Mouse (Mus musculus) forelimb bud, embryonic 11.5 days (tissue): ENCODE results near the gene Slc29a1.

Experiments used
- DNase-seq: peaks from one replicate; pipeline ENCODE4 v3.0.0-alpha.2; 2012; ENCODE audit warnings: low read depth, low spot score

The Slc29a1 gene

DNA sequence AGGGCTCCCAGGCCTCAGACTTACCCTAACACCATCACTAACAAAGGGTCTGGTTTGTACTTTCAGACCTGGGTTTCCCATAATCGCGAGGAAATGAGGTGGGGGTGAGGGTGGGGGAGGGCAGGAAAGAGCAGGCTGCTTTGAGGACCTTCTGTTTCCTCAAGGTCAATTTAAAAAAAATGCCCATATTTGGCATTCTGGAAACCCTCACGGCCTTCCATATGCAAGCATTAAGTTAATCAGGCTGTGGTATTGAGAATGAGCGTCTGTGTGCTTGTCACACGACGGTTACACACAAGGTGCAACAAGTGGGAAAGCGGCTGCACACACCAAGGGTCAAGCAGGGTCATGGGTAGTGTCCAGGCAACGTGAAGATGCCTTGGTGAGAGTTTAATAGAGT, 12.6 kb upstream of the Slc29a1 start:
- DNase-seq: no peak

GRCm38 (mm10) chr17:45610144-45610866, 10.9 kb upstream of the Slc29a1 start:
- no peak for DNase-seq

DNA sequence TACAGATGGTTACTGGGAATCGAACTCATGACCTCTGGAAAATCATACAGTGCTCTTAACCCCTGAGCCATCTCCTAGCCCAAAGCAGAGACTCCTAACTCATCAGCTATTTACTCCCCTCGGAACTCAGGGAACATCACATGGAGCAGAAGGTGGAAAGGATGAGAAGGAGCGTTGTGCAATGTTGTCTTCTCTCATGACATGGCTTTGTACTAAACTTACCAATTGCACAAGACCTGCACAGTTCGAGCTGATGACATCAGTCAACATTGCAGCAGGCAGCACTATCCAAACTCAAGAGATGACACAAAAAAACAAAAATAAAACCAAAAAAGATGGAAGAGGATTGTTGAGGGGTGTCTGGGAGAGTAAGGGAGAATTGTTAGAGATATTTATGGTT, 9.0 kb upstream of the Slc29a1 start:
- no peak for DNase-seq

- DNase-seq: no peak
Observed at GRCm38 (mm10) chr17:45606992-45607879, 7.8 kb upstream of the Slc29a1 start.

- no peak for DNase-seq
Observed at GRCm38 (mm10) chr17:45602984-45603383, 3.6 kb upstream of the Slc29a1 start.

- DNase-seq: no peak
Observed at GRCm38 (mm10) chr17:45601877-45602304, 2.5 kb upstream of the Slc29a1 start, which contains the start of gene Mymx. TSS of gene Mymx (minus strand) at chr17:45602102.

- DNase-seq: no peak
Observed at GRCm38 (mm10) chr17:45601325-45601724, 1.9 kb upstream of the Slc29a1 start.

- no peak for DNase-seq
Observed at GRCm38 (mm10) chr17:45600267-45600666, 861 bp upstream of the Slc29a1 start.

DNA sequence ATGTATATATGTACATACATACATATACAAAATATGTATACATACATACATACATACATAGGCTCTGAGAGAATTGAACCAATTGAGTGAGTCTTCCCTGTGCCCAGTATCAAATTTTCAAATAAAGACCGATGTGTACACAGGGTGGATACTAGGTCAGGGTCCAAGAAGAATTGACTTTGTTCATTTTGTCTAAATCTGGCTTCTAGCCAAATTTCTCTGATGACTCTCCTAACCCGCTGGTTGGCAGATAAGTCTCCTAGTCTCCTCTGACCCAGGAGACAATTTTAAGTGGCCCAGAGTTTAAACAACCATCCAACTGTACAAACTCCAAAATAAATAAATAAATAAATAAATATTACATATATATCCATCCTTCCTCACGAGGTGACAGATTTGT, 515 bp downstream of the Slc29a1 start:
- no peak for DNase-seq

- DNase-seq: no peak
Observed at GRCm38 (mm10) chr17:45598376-45598775, 1.0 kb downstream of the Slc29a1 start.

DNA sequence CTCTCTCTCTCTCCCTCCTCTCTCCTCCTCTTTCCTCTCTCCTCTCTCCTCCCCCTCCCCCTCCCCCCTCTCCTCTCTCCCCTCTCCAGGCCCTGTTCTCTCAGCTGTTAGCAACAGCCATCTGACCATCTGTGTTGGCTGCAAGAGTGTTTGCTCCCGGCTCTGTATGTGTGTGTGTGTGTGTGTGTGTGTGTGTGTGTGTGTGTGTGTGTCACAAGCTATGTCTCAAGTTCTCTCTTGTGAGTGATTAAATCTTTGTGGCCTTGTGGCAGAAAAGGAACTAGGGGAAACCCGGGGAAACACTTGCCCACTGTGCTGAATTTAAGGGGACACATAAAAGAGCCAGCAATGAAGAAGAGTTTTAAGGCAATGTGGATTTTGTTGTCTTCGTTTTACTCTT, 1.6 kb downstream of the Slc29a1 start:
- DNase-seq: no peak

DNA sequence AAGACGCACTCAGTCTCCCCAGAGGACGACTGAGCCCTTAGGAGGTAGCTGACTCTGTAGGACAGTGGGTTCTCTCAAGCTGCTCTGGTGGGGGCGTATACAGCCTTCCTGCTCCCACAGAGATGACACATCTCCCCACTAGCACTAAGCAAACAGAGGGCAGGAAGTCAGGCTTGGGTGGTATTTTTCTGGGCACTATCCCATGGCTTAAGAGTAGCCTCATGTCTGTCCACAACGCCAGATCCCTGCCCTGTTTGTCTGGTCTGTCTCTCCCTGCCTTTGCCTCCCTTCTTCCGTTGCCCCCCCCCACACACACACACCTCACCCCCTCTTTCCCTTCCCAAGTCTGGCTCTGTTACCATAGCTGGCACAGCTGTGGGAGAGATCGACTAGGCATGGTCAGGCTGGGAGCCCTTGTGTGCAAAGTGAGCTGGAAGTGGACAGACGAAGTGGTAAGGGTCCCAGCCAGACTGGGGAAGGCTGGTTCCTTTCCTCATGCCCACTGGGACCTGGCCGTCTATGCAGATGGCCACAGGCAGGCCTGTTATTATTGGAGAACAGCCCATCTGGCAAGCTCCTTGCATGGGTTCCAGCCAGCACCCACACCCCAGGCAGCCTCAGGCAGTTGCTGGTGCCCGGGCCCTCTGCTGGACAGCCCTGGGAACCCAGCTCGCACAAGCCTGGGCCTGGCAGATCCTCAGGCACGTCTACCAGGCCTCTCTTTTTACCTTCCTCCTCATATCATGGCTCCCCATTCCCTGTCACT, 2.6 kb downstream of the Slc29a1 start:
- DNase-seq: no peak

DNA sequence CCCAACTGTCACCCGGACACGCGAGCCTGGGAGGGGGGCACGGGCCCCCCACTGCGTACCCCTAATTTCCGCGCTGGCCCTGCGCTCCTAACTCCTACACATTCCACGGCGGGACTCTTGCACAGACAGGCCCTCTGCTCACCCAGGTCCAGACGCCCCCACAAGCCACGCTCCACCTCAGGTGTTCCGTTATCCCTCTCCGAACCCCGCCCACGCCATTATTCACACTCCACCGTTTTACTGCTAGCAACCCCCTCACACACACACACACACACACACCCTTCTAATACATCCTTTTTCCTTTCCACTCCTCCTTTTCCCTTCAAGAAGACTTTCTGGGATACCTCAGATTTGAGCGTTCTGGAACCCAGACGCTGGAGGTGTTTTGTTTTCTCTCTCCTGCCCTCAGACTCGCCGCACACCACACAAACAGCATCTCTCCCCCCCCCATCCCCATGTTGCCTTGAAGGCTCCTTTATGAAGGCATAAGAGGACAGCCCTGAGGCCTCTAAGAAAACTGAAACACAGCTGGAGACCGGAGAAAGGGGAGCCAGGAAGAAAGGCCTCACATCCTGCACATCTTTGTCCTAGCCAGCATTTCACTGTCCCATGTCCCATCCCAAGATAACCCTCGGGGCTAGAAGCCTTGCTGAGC, 3.5 kb downstream of the Slc29a1 start:
- no peak for DNase-seq

DNA sequence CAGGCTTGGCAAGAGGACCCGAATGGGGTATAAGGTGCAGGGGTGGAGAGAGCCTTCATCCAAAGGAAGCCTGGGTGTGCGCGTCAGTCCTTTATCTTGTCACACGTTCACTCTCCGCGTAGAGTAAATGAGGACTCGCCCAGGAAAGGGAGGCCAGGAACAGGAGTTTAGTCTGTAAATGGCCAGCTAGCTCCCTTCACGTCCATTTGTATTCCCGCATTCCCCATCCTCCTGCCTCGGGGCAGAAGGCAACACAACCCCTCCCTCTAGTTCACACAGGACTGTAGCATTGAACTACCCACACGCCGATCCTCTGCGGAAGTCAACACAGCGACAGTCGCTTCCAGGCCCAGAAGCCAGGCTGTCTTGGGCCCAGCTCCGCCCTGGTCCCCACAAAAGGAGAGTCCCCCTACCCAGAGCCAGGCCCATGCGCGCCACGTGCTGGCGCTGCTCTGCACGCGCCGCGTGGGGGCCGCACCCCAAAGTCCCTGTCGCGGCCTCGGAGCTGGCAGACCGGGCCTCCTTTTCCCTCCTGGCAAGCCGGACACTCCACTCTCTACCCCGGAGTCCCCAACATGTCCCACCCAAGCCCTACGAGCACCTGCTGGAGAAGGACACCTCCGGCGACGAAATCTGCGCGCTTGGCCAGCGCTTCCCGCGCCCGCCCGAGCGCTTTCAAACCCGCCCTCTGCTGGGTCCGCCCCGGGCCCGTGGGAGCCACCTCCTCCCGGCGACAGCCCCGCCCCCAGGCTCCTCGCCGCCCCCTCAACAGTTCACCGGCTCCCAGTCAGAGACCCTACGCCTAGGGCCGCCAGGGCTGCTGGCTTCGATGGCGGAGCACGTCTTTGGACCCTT, 4.3 kb downstream of the Slc29a1 start:
- no peak for DNase-seq

GRCm38 (mm10) chr17:45594195-45594594, 5.2 kb downstream of the Slc29a1 start:
- no peak for DNase-seq

DNA sequence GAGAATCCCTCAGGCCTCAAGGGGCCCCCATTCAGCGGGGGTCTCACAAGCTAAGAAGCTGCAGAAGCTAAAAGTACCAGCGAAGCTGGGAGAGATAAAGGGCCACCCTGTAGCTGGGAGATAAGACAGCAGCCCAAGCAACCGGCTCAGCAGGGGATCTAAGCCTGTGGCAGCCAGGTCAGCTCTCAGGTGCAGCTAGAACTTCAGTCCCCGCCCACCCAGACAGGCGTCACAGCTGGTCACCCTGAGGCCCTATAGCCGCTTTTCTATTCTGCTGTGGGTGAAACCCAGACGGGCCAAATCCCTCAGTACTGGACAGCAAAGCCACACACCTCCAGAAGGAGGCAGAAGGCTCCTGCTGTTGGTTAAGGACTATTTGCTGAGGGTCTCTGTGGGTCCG, 5.9 kb downstream of the Slc29a1 start:
- no peak for DNase-seq

DNA sequence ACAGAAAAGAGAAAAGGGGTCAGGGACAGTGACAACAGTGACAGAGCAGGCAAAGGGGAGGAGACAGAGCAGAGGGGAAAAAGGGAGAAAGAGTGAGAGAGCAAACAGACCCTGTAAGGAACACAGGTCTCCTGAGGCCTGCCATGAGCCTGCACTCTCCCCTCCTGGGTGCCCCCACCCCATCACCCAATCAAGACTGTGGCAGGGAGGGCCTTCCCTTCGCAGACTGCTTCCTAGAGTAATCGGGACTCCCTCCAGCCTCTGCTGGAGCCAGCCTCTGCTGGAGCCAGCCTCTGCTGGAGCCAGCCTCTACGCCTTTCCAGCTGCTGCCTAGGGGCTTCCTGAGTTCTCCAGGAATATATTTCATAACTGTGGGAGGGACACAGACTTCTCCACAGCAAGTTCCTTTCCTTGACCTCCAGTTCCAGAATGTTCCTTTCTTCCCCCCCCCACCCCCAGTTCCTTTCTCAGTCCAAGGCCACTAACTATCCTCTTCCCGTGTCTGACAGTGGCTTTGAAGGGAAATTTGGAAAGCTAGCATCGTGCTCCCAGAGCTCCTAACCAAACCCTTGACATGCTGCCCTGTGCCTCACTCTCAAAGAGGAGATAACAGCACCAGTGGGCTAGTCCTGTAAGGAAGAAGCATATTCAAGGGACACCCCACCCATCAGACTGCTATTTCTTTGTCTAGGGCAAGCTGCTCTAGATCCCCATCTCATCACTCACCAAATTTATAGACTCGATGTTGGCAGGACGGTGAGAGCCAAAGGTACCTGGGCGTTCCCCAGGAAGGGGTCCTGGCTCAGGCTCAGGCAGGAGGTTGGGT, 6.6 kb downstream of the Slc29a1 start:
- no peak for DNase-seq

DNA sequence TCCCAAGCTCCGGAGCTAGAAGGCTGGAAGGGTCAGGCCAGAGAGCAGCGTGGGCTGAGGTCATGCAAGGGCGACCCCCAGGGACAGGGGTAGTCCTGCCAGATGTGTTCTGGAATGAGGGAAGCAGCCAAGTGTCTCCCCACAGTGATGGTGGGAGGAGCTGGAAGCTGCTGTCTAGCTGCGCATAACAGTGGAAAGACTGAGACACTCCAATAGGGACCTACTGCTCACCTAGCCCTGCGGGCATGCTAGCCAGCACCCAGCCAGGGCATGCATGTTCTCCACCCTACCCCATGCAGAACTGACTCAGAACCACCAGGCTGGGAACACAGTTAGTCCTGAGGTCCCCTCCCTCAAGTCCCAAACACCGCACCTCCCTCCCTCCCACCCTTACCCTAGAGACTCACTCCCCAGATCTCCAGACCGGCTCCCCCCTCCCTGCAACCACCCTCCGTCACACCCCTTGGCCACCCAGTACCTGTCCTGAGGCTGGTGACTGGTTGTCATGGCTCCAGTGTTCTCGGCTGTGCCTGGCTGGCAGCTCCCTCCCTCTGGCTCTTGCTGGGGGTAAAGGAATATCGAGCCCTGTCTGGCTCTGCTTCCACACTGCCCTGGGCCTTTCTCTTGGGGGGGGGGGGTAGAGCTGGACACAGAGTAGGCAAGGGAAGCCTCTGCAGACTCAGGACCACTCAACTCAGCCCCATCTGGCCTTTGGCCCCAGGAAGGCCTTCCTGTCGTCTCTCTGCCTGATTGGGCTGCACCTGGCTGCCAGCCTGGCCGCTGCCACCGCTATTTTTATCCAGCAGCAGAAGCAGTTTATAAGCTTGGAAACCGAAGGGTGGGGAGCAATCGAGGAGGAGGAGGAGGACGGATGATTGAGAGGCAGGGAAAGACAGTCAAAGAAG, 7.5 kb downstream of the Slc29a1 start:
- DNase-seq: no peak

DNA sequence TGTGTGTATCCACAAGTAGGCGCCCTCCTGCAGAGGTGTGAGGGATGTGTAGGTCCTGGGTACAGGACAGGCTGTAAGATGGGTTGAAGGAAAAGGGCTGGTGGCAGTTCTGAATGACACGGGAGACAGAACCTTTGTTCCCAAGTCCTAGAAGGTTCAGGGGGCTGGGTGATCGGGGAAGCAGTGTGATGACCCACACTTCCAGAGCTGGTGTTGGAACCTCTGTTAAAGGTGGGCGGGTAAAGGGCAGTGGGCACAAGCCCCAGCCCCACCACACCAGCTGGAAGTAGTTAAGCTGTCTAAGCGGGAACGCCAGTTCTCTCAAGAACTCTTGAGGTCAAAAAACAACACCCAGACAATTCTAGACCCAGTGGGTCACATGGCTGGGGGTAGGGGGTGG, 9.0 kb downstream of the Slc29a1 start:
- DNase-seq: no peak
